Mouse (Mus musculus): ENCODE data around the gene Asgr1. TPM values are rescaled to one million over a fixed set of nuclear protein-coding genes. Genes with fewer than 3 reads are reported as not detected.

Gene Asgr1
- total and polyA plus RNA-seq, 3 experiments = not detected

- in situ Hi-C loops (cut with MboI; ENCODE audit: low pct_ligation_motif_present, low pct_unique_long_range_greater_than_20kb, low sequenced_read_pairs) (loop anchor here (5.0 kb wide), 1 partner anchor 139 kb away; no protein-coding TSS in a partner anchor), dilution Hi-C loops (cut with MboI; ENCODE audit: extremely low pct_ligation_motif_present, extremely low pct_unique_long_range_greater_than_20kb, low sequenced_read_pairs) (no loop called here)
- no peak overlapping the region for H3K27ac ChIP-seq (ENCODE audit: insufficient read depth, low read depth)
- H3K9me3 ChIP-seq (replicated peaks; ENCODE audit: low read length) = no peaks in the 10 kb centered on the region
- no peak overlapping the region for H3K4me3 ChIP-seq (replicated peaks in 1 of 3; ENCODE audit: low read depth in 2 of 3, low read length in 2 of 3, poor library complexity in 1 of 3)
- no peak for DNase-seq (ENCODE audit: extremely low read depth)
- H3K27me3 ChIP-seq (replicated peaks) = peaks cover 26% of the 10 kb centered on the region
- TF ChIP-seq USF1 (IDR thresholded peaks at IDR 0.05; ENCODE audit: low read depth, low read length) (no peak), MAX (IDR thresholded peaks at IDR 0.05; ENCODE audit: low read length) (no peak)
- peaks cover 0 to 6% of the 10 kb centered on the region in 2 experiments; a peak in 2 of 4 replicates for H3K4me1 ChIP-seq (ENCODE audit: control insufficient read depth in 1 of 2, insufficient read depth in 2 of 2)
- H3K79me2 ChIP-seq (replicated peaks; ENCODE audit: control insufficient read depth, extremely low read depth, insufficient read depth, poor library complexity, severe bottlenecking) = no peaks in the 10 kb centered on the region
- no peaks in the 10 kb centered on the region for H3K36me3 ChIP-seq (replicated peaks in 1 of 2; ENCODE audit: control insufficient read depth in 1 of 2, insufficient read depth in 1 of 2, low read length in 1 of 2)
- H3K9ac ChIP-seq (ENCODE audit: insufficient read depth, low read depth) = no peak overlapping the region
- H3K4me2 ChIP-seq (ENCODE audit: insufficient read depth, low read depth, poor library complexity, severe bottlenecking) = no peak overlapping the region
Measured at GRCm38 (mm10) chr11:70057805-70058204, 3.9 kb downstream of the Asgr1 start.

GRCm38 (mm10) chr11:70059930-70060329 is 6.0 kb downstream of the Asgr1 start:
- H3K36me3 ChIP-seq (replicated peaks in 1 of 2; ENCODE audit: control insufficient read depth in 1 of 2, insufficient read depth in 1 of 2, low read length in 1 of 2) = no peaks in the 10 kb centered on the region
- peaks cover 5% of the 10 kb centered on the region for H3K9me3 ChIP-seq (replicated peaks; ENCODE audit: low read length)
- DNase-seq (ENCODE audit: extremely low read depth) = no peak
- peaks cover 5% of the 10 kb centered on the region for H3K27me3 ChIP-seq (replicated peaks)
- H3K4me3 ChIP-seq (replicated peaks in 1 of 3; ENCODE audit: low read depth in 2 of 3, low read length in 2 of 3, poor library complexity in 1 of 3) = no peak overlapping the region
- H3K9ac ChIP-seq (ENCODE audit: insufficient read depth, low read depth) = no peak overlapping the region
- no peaks in the 10 kb centered on the region for H3K79me2 ChIP-seq (replicated peaks; ENCODE audit: control insufficient read depth, extremely low read depth, insufficient read depth, poor library complexity, severe bottlenecking)
- no peak overlapping the region for H3K4me2 ChIP-seq (ENCODE audit: insufficient read depth, low read depth, poor library complexity, severe bottlenecking)
- TF ChIP-seq ZKSCAN1 (IDR thresholded peaks at IDR 0.05; ENCODE audit: borderline replicate concordance, low read depth, low read length) (no peak), HCFC1 (IDR thresholded peaks at IDR 0.05; ENCODE audit: low read depth, low read length) (no peak), POLR2A (IDR thresholded peaks at IDR 0.05; ENCODE audit: low read depth, low read length) (no peak), SIN3A (IDR thresholded peaks at IDR 0.05; ENCODE audit: low read length) (no peak), PAX5 (IDR thresholded peaks at IDR 0.05; ENCODE audit: low read length) (no peak), JUND (conservative IDR thresholded peaks at IDR 0.05; ENCODE audit: low read depth, low read length) (no peak), RAD21 (IDR thresholded peaks at IDR 0.05; ENCODE audit: low read depth, low read length) (no peak), USF1 (IDR thresholded peaks at IDR 0.05; ENCODE audit: low read depth, low read length) (no peak), ZMIZ1 (IDR thresholded peaks at IDR 0.05; ENCODE audit: low read depth, low read length) (no peak), ETS1 (conservative IDR thresholded peaks at IDR 0.05; ENCODE audit: low read depth, low read length) (no peak), ZNF384 (IDR thresholded peaks at IDR 0.05; ENCODE audit: low read depth, low read length) (no peak), BHLHE40 (IDR thresholded peaks at IDR 0.05; ENCODE audit: low read depth, low read length) (no peak)
- dilution Hi-C loops (cut with MboI; ENCODE audit: extremely low pct_ligation_motif_present, extremely low pct_unique_long_range_greater_than_20kb, low sequenced_read_pairs) = no loop called here
- H3K4me1 ChIP-seq (ENCODE audit: control insufficient read depth in 1 of 2, insufficient read depth in 2 of 2) = peaks cover 0 to 6% of the 10 kb centered on the region in 2 experiments; a peak in 2 of 4 replicates
- in situ Hi-C loops (cut with MboI; ENCODE audit: low pct_ligation_motif_present, low pct_unique_long_range_greater_than_20kb, low sequenced_read_pairs) = loop anchor here (5.0 kb wide), 1 partner anchor 137 kb away; no protein-coding TSS in a partner anchor
- no peak overlapping the region for H3K27ac ChIP-seq (ENCODE audit: insufficient read depth, low read depth)

- TF ChIP-seq MAFK (IDR thresholded peaks at IDR 0.05; ENCODE audit: insufficient replicate concordance, low read length) (no peak), CTCF (conservative IDR thresholded peaks at IDR 0.05 in 1 of 2, IDR thresholded peaks at IDR 0.05 in 1 of 2; ENCODE audit: low read depth in 2 of 2, low read length in 2 of 2) (peak in 1 of 2 experiments; percentile 12; a peak in 1 of 4 replicates)
Measured at GRCm38 (mm10) chr11:70063053-70063452, 9.2 kb downstream of the Asgr1 start.

More at GRCm38 (mm10) chr11:70063053-70063452, 9.2 kb downstream of the Asgr1 start:
- no peak overlapping the region for H3K4me3 ChIP-seq (replicated peaks in 1 of 3; ENCODE audit: low read depth in 2 of 3, low read length in 2 of 3, poor library complexity in 1 of 3)
- peaks cover 5% of the 10 kb centered on the region for H3K9me3 ChIP-seq (replicated peaks; ENCODE audit: low read length)
- no peak overlapping the region for H3K4me2 ChIP-seq (ENCODE audit: insufficient read depth, low read depth, poor library complexity, severe bottlenecking)
- no peaks in the 10 kb centered on the region for H3K36me3 ChIP-seq (replicated peaks in 1 of 2; ENCODE audit: control insufficient read depth in 1 of 2, insufficient read depth in 1 of 2, low read length in 1 of 2)
- H3K4me1 ChIP-seq (ENCODE audit: control insufficient read depth in 1 of 2, insufficient read depth in 2 of 2) = peaks cover 0 to 3% of the 10 kb centered on the region in 2 experiments; a peak in 2 of 4 replicates
- dilution Hi-C loops (cut with MboI; ENCODE audit: extremely low pct_ligation_motif_present, extremely low pct_unique_long_range_greater_than_20kb, low sequenced_read_pairs) (no loop called here), in situ Hi-C loops (cut with MboI; ENCODE audit: low pct_ligation_motif_present, low pct_unique_long_range_greater_than_20kb, low sequenced_read_pairs) (no loop called here)
- H3K9ac ChIP-seq (ENCODE audit: insufficient read depth, low read depth) = no peak overlapping the region
- DNase-seq (ENCODE audit: extremely low read depth) = no peak
- peaks cover 3% of the 10 kb centered on the region for H3K27me3 ChIP-seq (replicated peaks)
- H3K79me2 ChIP-seq (replicated peaks; ENCODE audit: control insufficient read depth, extremely low read depth, insufficient read depth, poor library complexity, severe bottlenecking) = no peaks in the 10 kb centered on the region
- H3K27ac ChIP-seq (ENCODE audit: insufficient read depth, low read depth) = no peak overlapping the region
